Mouse (Mus musculus) G1E (cell line): ENCODE measurements around the gene Slc30a2.

Experiments
- CTCF ChIP-seq: IDR thresholded peaks from 2 replicates; pipeline ENCODE4 v1.5.1; 2012; ENCODE audit warnings: low read depth, low read length, inconsistent platforms, mixed read lengths
- GATA1 ChIP-seq: IDR thresholded peaks from 2 replicates; pipeline ENCODE4 v1.6.1; 2012; ENCODE audit warnings: borderline replicate concordance, low read length, inconsistent platforms, mixed read lengths
- TAL1 ChIP-seq: conservative IDR thresholded peaks from 2 replicates; pipeline ENCODE4 v1.6.1; 2012; ENCODE audit warnings: low read depth, low read length, inconsistent platforms, mixed read lengths

DNA sequence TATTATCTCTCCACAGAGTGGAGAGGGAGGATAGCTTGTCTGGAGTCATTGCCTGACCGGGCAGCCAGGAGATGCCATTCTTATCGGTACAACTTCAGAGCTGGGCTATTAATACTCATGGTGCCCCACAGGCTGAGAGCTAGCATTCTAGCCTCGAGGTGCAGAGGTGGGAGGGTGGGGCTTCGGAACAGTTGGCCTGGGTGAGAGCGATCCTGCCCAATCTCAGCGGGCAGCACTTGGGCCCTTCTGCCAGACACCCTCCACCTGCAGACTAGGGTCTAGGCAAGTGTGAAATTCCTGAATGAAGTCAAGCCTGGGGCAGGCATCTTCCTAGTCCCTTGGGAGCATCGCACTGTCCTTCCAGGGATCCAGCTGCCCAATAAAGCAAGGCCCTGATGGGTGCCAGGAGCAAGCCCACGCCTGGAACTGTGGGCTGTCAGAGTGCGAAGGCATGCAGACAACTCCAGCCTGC, 49.3 kb upstream of the Slc30a2 start:
- TF ChIP-seq CTCF (no peak), TAL1 (no peak), GATA1 (no peak)
